Mouse (Mus musculus): ENCODE measurements around the gene Me3.

Gene Me3

DNA sequence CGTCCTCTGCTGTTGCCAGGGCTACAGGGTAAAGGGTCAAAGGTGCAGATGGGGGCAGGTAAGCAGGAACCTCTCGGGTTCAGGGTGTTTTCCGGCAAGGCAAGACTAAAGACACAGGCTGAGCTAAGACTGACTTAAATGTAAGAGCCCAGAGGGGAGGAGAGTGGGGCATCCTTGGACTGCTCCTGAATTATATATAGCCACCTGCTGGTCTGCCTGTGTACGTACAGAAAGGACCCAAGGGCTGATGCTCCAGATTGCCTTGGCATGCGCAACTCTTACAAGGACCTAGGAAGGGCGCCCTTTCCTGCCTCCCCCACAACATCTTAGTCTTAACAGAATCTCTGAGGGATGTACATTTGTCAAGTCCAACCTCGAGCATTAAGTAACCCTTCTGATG, 197.0 kb downstream of the Me3 start:
- no peak for DNase-seq (ENCODE audit: low spot score in 2 of 2)

- DNase-seq (ENCODE audit: low spot score in 2 of 2): no peak
Observed at GRCm38 (mm10) chr7:89833521-89833920, 201.3 kb downstream of the Me3 start.

DNA sequence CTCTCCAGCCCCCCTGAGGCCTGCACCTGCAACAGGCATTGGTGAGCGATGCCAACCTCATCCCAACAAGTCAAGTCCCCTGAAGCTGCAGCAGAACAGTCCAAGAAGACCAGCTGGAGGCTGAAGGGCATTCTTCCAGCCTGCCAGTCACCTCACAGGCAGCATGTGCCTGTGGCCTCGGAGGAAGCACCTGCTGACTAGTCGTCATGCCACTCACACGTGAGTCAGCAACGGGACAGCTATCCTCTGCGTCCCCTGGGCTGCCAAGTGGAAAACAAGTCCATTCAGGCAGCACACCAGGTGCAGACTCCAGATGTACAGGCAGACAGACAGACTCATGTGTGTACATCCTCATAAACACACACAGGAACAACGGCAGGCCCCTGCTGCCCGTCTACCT, 203.4 kb downstream of the Me3 start:
- DNase-seq (ENCODE audit: low spot score in 2 of 2): no peak

DNA sequence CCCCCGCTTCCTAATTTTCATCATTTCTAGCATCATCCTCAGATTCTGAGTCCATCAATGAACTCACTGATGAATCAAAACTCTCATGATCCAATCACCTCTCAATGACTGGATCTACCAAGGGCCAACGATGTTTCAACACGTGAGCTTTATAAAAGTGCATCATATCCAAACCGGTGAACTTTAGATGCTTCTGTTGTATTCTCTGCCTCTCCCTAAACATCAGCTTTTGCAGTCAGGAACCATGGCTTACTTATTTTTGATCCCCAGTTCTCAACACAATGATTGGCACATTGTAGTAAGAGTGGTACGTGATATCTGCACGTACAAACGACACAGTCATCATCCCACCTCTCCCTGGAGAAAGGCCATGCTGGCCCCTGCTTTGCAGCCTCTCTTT, 204.5 kb downstream of the Me3 start:
- no peak for DNase-seq (ENCODE audit: low spot score in 2 of 2)

GRCm38 (mm10) chr7:89837841-89838240, 205.6 kb downstream of the Me3 start:
- no peak for DNase-seq (ENCODE audit: low spot score in 2 of 2)

- no peak for DNase-seq (ENCODE audit: low spot score in 2 of 2)
Observed at GRCm38 (mm10) chr7:89839721-89840120, 207.5 kb downstream of the Me3 start.

DNA sequence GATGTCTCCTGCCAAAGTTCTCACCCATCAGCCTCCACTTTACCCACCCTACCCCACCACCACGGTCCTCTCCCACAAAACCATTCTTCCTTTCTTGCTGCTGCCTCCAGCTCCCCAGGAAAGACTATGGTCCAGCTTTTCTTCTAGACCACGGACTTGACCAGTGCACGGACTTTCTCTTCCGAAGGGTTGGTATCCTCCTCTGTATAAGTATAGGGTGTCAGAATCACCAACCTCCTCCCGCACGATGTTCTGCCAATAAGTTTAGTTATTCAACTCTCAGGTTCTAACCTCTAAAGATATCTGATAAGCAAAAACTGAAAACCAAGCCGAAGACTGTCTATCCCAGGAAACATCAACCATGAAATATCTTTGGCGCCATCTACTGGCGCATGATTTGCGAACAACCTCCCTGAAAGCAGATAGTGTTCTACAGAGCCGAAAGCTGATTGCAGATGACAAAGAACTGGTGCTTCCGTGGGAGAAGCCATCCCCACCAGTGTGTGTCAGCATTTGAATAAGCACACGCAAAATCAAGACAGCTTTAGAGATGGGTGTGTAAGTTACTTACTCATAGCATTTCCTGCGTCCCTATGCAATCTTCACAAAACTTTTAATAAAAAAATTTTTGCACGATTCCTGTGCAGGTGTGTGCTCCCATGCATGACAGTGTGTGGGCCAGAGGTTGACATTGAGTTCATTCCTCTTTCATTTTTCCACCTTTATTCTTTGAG, 209.6 kb downstream of the Me3 start:
- DNase-seq (ENCODE audit: low spot score in 2 of 2): peak; percentile 52 to 85

DNA sequence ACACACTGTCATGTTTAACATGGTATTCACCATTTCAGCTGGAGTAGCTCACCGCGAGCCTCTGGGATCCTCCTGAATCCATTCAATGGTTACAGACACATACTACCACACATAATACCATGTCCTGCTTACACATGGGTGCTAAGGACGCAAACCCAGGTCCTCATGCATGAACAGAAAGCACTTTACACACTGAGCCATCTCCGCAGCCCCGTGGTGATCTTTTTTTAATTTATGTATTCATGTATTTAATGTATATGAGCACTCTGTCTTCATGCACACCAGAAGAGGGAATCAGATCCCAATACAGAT, 210.2 kb downstream of the Me3 start:
- DNase-seq (ENCODE audit: low spot score in 2 of 2): no peak

DNA sequence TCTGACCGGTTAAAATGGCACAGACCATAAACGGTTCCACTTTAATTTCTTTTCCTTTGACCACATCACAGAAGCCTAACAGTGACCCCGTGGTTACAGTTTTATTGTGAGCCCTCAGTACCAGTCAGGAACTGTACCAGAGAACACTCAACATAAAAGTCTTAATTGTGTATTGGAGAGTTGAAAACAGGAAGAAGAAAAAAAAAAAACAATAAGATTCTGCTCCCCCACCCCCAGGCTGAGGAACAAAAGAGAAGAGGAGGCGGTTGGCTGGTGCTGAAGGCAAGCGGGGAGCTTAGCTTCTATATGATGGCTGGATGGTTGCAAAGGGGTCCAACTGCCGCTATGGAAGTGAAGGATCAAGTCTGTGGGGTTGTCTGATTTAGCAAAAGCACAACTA, 210.9 kb downstream of the Me3 start:
- DNase-seq (ENCODE audit: low spot score in 2 of 2): no peak

GRCm38 (mm10) chr7:89843533-89843932, 211.3 kb downstream of the Me3 start:
- no peak for DNase-seq (ENCODE audit: low spot score in 2 of 2)

- DNase-seq (ENCODE audit: low spot score in 2 of 2): no peak
Observed at GRCm38 (mm10) chr7:89845669-89846068, 213.5 kb downstream of the Me3 start.

GRCm38 (mm10) chr7:89850510-89850909, 218.3 kb downstream of the Me3 start:
- no peak for DNase-seq (ENCODE audit: low spot score in 2 of 2)

- DNase-seq (ENCODE audit: low spot score in 2 of 2): no peak
Observed at GRCm38 (mm10) chr7:89852158-89853095, 220.2 kb downstream of the Me3 start.

DNA sequence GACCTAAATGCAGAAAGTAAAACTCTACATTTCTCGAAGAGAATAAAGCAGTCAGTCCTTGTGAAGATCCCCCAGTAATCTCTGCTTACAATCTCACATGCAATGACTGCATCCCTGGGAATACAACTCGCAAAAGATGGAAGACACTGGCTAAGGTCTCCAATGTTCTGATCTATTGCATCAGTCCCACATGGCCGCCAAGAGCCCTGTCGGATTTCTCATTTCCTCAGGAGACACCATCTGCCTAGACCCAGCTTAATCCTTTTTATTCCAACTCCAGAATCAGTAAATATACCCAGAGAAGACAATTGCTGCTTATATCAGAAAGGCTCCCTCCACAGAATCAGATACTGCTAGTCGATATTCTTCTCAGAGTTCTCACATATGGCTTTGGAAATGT, 220.9 kb downstream of the Me3 start:
- no peak for DNase-seq (ENCODE audit: low spot score in 2 of 2)

DNA sequence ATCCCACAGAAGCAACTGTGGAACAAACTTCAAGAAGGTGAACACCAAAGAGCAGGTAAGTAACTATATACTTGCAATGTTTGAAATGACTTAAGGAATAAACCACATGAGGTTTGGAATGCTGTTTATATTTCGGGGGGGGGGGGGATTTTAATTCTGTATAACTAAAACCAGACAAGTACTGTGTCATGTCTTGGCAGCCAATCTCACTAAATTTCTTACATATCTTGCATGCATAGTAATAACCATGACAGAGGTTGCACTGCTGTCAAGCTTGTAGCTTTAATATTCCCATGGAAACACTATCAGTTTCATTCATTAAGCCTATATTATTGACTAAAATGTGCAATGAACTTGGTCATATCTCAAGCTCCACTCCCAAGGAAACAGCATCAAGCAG, 223.0 kb downstream of the Me3 start:
- no peak for DNase-seq (ENCODE audit: low spot score in 2 of 2)

DNA sequence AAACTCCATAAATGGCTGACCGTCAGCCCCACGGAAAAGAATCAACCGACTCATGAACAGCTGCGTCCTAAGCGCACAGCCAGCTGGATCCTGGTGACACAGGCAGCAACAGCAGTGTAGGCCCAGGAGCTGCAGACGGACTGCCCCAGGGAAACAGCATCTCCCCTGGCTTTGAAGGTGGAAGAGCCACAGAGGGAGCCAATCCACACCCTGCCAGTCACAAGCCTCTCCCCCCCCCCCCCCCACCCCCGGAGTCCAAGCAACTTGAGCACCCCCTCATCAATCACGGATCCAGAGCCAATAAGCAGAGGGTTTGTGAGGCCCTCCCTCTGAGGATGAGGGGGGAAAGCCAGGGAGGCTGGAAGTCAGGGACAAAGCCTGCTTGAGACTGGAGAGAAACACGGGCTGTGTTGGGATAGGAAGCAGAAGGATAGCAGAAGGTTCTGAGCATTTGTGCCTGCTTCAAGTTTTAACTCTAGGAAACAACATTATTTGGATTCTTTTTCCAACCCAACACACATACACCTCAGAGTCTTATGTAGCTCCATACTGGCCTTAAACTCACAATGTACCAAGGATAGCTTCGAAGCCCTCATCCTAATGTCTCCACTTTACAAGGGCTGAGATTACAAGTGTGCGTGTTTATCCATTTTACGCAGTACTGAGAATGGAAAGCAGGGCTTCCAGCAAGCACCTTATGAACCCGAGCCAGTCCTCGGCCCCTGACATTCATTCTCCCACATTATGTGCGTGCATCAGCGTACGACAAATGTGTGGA, 224.4 kb downstream of the Me3 start:
- no peak for DNase-seq (ENCODE audit: low spot score in 2 of 2)

DNA sequence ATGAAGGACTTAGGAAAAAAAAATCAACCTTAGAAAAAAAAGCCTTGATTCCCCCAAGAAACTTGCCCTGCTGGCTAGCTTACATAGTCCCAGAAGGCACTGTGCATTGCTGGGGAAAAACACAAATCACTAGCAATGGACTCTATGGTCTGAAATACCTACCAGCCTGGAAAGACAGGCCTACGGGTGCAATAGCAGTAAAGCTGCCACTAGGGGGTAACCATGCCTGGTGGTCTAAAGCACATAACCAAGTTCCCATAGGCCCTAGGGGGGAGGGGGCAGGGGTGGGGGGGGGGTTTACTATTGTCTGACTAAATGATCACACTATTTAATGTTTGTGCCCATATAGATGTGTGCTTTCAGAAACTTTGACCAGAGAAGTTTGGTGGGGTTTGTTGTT, 232.6 kb downstream of the Me3 start:
- no peak for DNase-seq (ENCODE audit: low spot score in 2 of 2)

- no peak for DNase-seq (ENCODE audit: low spot score in 2 of 2)
Observed at GRCm38 (mm10) chr7:89867221-89867620, 235.0 kb downstream of the Me3 start.

DNA sequence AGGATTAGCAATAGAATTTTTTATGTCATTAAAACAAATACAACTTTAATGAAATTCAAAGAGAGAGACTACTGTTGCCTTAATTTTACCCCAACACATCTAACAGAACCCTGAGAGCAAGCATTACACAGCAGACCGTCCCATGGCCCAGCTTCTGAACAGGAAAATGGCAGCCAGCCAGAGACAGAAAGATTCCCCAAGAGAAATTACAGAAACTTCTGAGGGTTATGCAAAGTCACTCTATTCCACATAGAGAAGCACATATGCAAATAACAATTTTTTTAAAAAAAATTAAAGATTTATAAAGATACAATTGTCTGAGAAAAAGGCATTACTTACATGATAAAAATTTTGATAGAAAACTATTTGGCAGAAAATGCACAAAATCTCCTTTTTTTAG, 247.5 kb downstream of the Me3 start:
- no peak for DNase-seq (ENCODE audit: low spot score in 2 of 2)

- DNase-seq (ENCODE audit: low spot score in 2 of 2): no peak
Observed at GRCm38 (mm10) chr7:89884551-89884950, 252.4 kb downstream of the Me3 start.

GRCm38 (mm10) chr7:89891412-89891811, 259.2 kb downstream of the Me3 start:
- DNase-seq (ENCODE audit: low spot score in 2 of 2): no peak

DNA sequence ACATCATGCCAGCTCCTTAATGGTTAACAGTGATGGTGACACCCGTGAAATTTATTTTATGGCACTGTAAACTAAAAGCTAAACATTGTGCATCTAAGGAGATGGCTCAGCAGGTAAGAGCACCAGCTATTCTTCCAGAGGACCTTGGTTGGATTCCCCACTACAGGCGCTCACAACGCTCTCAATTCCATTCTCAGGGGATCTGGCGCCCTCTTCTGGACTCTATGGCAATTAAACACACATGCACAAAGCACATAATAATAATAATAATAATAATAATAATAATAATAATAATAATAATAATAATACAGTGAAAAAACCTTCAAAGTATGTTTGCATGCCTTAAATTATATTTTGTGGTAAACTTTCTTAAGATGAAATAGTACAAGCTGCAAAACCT, 259.7 kb downstream of the Me3 start:
- no peak for DNase-seq (ENCODE audit: low spot score in 2 of 2)
